Mouse (Mus musculus) liver, embryonic 15.5 days (tissue): ENCODE results near the gene Ino80d. TPM values are rescaled to one million over a fixed set of nuclear protein-coding genes. Genes with fewer than 3 reads are reported as not detected.
A peak's percentile ranks its signal among the peaks of the same experiment; 100 is the strongest.

Experiments used
- ATAC-seq: fragments of 200-750 bp; cut with Nextera tagmentation; 2 replicates; pipeline ENCODE4 v1.8.0; 2017; ENCODE audit warnings: moderate number of reproducible peaks, mild to moderate bottlenecking, moderate library complexity; ENCODE audit not compliant: insufficient read depth
- H3K27ac ChIP-seq: fragments of 300-500 bp; sonication (generic); replicated peaks from 2 replicates; pipeline ENCODE4 v1.5.1; 2015; ENCODE audit warnings: mild to moderate bottlenecking, inconsistent platforms
- H3K27me3 ChIP-seq: fragments of 300-500 bp; sonication (generic); 2 replicates; pipeline ENCODE4 v1.6.1; 2015; ENCODE audit warnings: mild to moderate bottlenecking, inconsistent platforms
- H3K36me3 ChIP-seq: fragments of 300-500 bp; sonication (generic); replicated peaks from 2 replicates; pipeline ENCODE4 v1.6.1; 2015; ENCODE audit warnings: moderate library complexity, mild to moderate bottlenecking, inconsistent platforms
- H3K4me1 ChIP-seq: fragments of 300-500 bp; sonication (generic); replicated peaks from 2 replicates; pipeline ENCODE4 v1.6.1; 2015; ENCODE audit warnings: inconsistent platforms
- H3K4me2 ChIP-seq: fragments of 300-500 bp; sonication (generic); 2 replicates; pipeline ENCODE4 v1.6.1; 2015; ENCODE audit warnings: moderate library complexity, mild to moderate bottlenecking, inconsistent platforms
- H3K4me3 ChIP-seq: fragments of 300-500 bp; sonication (generic); replicated peaks from 2 replicates; pipeline ENCODE4 v1.5.1; 2015; ENCODE audit warnings: mild to moderate bottlenecking, inconsistent platforms
- H3K9ac ChIP-seq: fragments of 300-500 bp; sonication (generic); 2 replicates; pipeline ENCODE4 v1.6.1; 2015; ENCODE audit warnings: moderate library complexity, mild to moderate bottlenecking, inconsistent platforms
- H3K9me3 ChIP-seq: fragments of 300-500 bp; sonication (generic); replicated peaks from 2 replicates; pipeline ENCODE4 v1.6.1; 2016; ENCODE audit warnings: inconsistent platforms
- WGBS: fragments of 180-500 bp; shearing (Covaris S2); methylation state at CpG from one replicate; pipeline ENCODE4 v1.1.7; 2015; ENCODE audit warnings: mixed read lengths; ENCODE audit not compliant: insufficient replicate concordance; 5-methylcytosine and 5-hydroxymethylcytosine counted together
- polyA plus RNA-seq: library from polyadenylated mRNA; unstranded; fragments of >200 nt; fragmentation: Nextera tagmentation; extraction: Ambion mirVana; gene quantifications from 2 replicates; pipeline ENCODE4 v1.2.1, GENCODE M21; 2015

Gene Ino80d
- polyA plus RNA-seq, 1 experiment from 2014 or later: 4.6 TPM

GRCm38 (mm10) chr1:63102758-63103451 is 11.6 kb downstream of the Ino80d start:
- H3K4me3 ChIP-seq: no peak overlapping the region
- no peak for ATAC-seq
- H3K4me2 ChIP-seq: no peak overlapping the region
- H3K4me1 ChIP-seq: peaks cover 4% of the 10 kb centered on the region; the same call in 1 of the 2 replicates
- no peak overlapping the region for H3K9ac ChIP-seq
- H3K27me3 ChIP-seq: no peaks in the 10 kb centered on the region
- 76% methylated on average over 12 of the region's 12 CpGs for WGBS
- no peaks in the 10 kb centered on the region for H3K9me3 ChIP-seq
- H3K27ac ChIP-seq: no peak overlapping the region
- H3K36me3 ChIP-seq: peaks cover 65% of the 10 kb centered on the region

GRCm38 (mm10) chr1:63100196-63100595 is 14.3 kb downstream of the Ino80d start:
- Histone ChIP-seq H3K4me3 (no peak overlapping the region), H3K27ac (no peak overlapping the region), H3K4me2 (no peak overlapping the region), H3K9me3 (no peaks in the 10 kb centered on the region), H3K36me3 (peaks cover 82% of the 10 kb centered on the region), H3K9ac (no peak overlapping the region), H3K27me3 (no peaks in the 10 kb centered on the region), H3K4me1 (no peaks in the 10 kb centered on the region)
- ATAC-seq: no peak
- WGBS: 85% methylated on average over 8 of the region's 8 CpGs

DNA sequence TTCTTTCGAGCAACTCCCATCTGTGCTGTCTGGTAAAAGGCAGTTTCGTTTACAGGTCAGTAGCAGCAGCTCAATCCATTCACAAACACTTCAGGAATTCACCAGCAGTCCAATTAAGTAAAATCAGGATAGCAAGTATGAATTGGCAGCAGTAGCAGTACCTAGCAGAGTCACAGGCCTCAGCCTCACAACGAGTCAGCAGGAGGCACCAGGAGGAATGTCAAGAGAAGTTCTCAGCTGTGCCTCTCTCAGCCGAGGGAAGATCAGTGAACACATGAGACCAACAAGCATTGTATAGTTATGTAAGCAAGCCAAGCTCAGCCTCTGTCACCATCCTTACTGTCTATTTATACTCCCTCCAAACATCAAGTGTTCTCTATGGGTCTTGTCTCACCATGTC is 15.6 kb downstream of the Ino80d start:
- 78% methylated on average over 4 of the region's 4 CpGs for WGBS
- H3K4me3 ChIP-seq: no peak overlapping the region
- no peaks in the 10 kb centered on the region for H3K4me1 ChIP-seq
- no peak for ATAC-seq
- H3K27ac ChIP-seq: no peak overlapping the region
- H3K36me3 ChIP-seq: peaks cover 86% of the 10 kb centered on the region
- no peak overlapping the region for H3K9ac ChIP-seq
- H3K27me3 ChIP-seq: no peaks in the 10 kb centered on the region
- H3K9me3 ChIP-seq: no peaks in the 10 kb centered on the region
- H3K4me2 ChIP-seq: no peak overlapping the region

GRCm38 (mm10) chr1:63096071-63096470 is 18.4 kb downstream of the Ino80d start:
- Histone ChIP-seq H3K4me3 (no peak overlapping the region), H3K27ac (no peak overlapping the region), H3K36me3 (peaks cover 89% of the 10 kb centered on the region), H3K4me2 (no peak overlapping the region), H3K9me3 (no peaks in the 10 kb centered on the region), H3K9ac (no peak overlapping the region), H3K27me3 (no peaks in the 10 kb centered on the region), H3K4me1 (no peaks in the 10 kb centered on the region)
- 81% methylated on average over 5 of the region's 5 CpGs for WGBS
- no peak for ATAC-seq

- no peak overlapping the region for H3K27ac ChIP-seq
- H3K4me3 ChIP-seq: no peak overlapping the region
- no peaks in the 10 kb centered on the region for H3K9me3 ChIP-seq
- ATAC-seq: no peak
- no peaks in the 10 kb centered on the region for H3K27me3 ChIP-seq
- no peak overlapping the region for H3K9ac ChIP-seq
- H3K4me2 ChIP-seq: no peak overlapping the region
- H3K4me1 ChIP-seq: no peaks in the 10 kb centered on the region
- peaks cover 84% of the 10 kb centered on the region for H3K36me3 ChIP-seq
- WGBS: 73% methylated on average over 5 of the region's 5 CpGs
Measured at GRCm38 (mm10) chr1:63089795-63090194, 24.7 kb downstream of the Ino80d start.

GRCm38 (mm10) chr1:63088614-63089013 is 25.9 kb downstream of the Ino80d start:
- Histone ChIP-seq H3K4me3 (no peak overlapping the region), H3K27ac (no peak overlapping the region), H3K4me2 (no peak overlapping the region), H3K36me3 (peaks cover 85% of the 10 kb centered on the region), H3K9me3 (no peaks in the 10 kb centered on the region), H3K4me1 (no peaks in the 10 kb centered on the region), H3K27me3 (no peaks in the 10 kb centered on the region), H3K9ac (no peak overlapping the region)
- no peak for ATAC-seq
- WGBS: 74% methylated on average over 1 of the region's 1 CpGs

DNA sequence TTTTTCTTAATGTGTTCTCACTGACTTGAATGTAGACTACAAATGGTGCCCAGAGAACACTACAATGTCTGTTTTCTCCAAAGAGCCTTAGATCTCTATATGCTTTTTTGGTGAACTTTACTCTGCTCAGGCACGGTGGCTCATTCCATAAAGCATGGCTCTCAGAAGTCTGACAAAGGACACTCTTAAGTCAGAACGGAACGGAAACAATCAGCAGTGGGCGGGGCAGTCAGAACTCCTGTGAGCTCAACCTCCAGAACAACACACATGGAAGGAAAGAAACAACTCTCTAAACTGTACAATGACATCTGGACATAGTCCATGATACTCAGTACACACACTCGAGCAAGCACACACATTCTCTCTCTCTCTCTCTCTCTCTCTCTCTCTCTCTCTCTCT is 34.2 kb downstream of the Ino80d start:
- ATAC-seq: no peak
- Histone ChIP-seq H3K27ac (no peak overlapping the region), H3K9me3 (no peaks in the 10 kb centered on the region), H3K4me3 (no peak overlapping the region), H3K4me2 (no peak overlapping the region), H3K9ac (no peak overlapping the region), H3K36me3 (peaks cover 72% of the 10 kb centered on the region), H3K4me1 (no peaks in the 10 kb centered on the region; the same call in 1 of the 2 replicates), H3K27me3 (no peaks in the 10 kb centered on the region)
- WGBS: 57% methylated on average over 5 of the region's 5 CpGs

DNA sequence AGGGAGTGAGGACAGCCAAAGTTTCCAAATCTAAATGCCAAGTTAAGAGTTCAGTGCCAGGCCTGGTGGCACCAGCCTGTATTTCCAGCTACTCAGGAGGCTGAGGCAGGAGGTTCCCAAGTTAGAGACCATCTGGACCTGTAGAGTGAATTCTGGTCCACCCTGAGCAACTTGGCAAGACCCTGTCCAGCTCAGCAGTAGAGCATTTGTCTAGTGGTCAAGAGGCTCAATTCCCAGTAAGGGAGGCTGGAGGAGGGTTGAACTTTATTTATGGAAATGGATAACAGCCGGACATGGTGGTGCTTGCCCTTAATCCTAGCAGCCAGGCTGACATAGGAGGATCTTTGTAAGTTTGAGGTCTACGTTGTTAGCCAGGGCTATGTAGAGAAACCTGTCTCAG is 38.1 kb downstream of the Ino80d start:
- ATAC-seq: no peak
- peaks cover 82% of the 10 kb centered on the region for H3K36me3 ChIP-seq

DNA sequence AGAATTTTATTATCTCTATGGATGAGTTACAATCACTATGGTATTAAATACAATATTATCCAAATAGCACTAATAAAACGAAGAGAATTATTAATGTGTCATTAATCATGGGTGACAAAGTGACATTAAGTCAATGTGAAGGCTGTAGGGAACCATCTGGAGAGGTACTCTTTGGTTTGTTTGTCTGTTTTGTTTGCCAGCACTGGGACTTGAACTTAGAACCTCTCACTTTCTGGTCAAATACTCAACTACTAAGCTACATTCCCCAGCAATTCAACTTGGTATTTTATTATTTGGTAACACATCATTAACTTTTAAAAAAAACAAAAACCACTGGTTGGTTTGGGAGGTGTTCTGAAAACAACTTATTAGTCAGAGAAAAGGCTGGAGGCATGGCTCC is 43.1 kb downstream of the Ino80d start:
- no peaks in the 10 kb centered on the region for H3K27me3 ChIP-seq
- peaks cover 84% of the 10 kb centered on the region for H3K36me3 ChIP-seq
- WGBS: 60% methylated on average over 1 of the region's 1 CpGs
- H3K9ac ChIP-seq: no peak overlapping the region
- no peaks in the 10 kb centered on the region for H3K9me3 ChIP-seq
- H3K4me1 ChIP-seq: no peaks in the 10 kb centered on the region
- H3K27ac ChIP-seq: no peak overlapping the region
- H3K4me2 ChIP-seq: no peak overlapping the region
- ATAC-seq: no peak
- no peak overlapping the region for H3K4me3 ChIP-seq

More for the DNA sequence above, 38.1 kb downstream of the Ino80d start:
- Histone ChIP-seq H3K4me1 (no peaks in the 10 kb centered on the region), H3K27ac (no peak overlapping the region), H3K4me3 (no peak overlapping the region), H3K4me2 (no peak overlapping the region), H3K9ac (no peak overlapping the region), H3K27me3 (no peaks in the 10 kb centered on the region), H3K9me3 (no peaks in the 10 kb centered on the region)
- 76% methylated on average over 2 of the region's 2 CpGs for WGBS

GRCm38 (mm10) chr1:63058361-63058760 is 56.1 kb downstream of the Ino80d start:
- Histone ChIP-seq H3K27me3 (no peaks in the 10 kb centered on the region), H3K4me3 (no peak overlapping the region), H3K4me2 (no peak overlapping the region), H3K9me3 (no peaks in the 10 kb centered on the region), H3K9ac (no peak overlapping the region), H3K4me1 (peaks cover 5% of the 10 kb centered on the region; the same call in 1 of the 2 replicates), H3K36me3 (peaks cover 73% of the 10 kb centered on the region), H3K27ac (no peak overlapping the region)
- WGBS: 58% methylated on average over 12 of the region's 12 CpGs
- ATAC-seq: peak; percentile 73

DNA sequence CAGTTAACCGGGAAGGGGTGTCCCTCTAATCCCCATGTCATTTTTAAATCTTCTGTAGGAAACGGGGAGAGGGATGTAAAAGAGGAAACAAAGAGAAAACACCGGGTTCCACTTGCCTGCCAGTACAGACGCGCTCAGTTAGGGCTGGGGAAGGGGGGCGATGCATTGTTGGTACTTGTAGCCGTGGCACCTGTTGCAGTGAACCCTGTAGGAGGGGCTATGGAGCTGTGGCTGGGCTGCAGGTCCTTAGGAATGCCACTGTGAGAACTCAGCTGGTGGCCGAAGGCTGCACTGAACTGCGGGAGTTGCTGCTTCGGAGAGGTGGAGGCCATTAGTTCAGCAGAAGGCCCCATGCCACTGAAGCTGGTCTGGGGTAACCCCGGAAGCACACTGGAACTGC is 56.6 kb downstream of the Ino80d start:
- Histone ChIP-seq H3K4me3 (no peak overlapping the region), H3K36me3 (peaks cover 68% of the 10 kb centered on the region), H3K4me2 (no peak overlapping the region), H3K9ac (no peak overlapping the region), H3K9me3 (no peaks in the 10 kb centered on the region), H3K4me1 (peaks cover 5% of the 10 kb centered on the region; the same call in 1 of the 2 replicates), H3K27ac (no peak overlapping the region), H3K27me3 (no peaks in the 10 kb centered on the region)
- ATAC-seq: no peak
- WGBS: 80% methylated on average over 11 of the region's 11 CpGs

GRCm38 (mm10) chr1:63057318-63057717 is 57.1 kb downstream of the Ino80d start:
- WGBS: 83% methylated on average over 3 of the region's 3 CpGs
- peaks cover 64% of the 10 kb centered on the region for H3K36me3 ChIP-seq
- H3K4me3 ChIP-seq: no peak overlapping the region

More at GRCm38 (mm10) chr1:63057318-63057717, 57.1 kb downstream of the Ino80d start:
- no peak overlapping the region for H3K4me2 ChIP-seq
- H3K27ac ChIP-seq: no peak overlapping the region
- no peaks in the 10 kb centered on the region for H3K9me3 ChIP-seq
- peaks cover 5% of the 10 kb centered on the region; the same call in 1 of the 2 replicates for H3K4me1 ChIP-seq
- no peak overlapping the region for H3K9ac ChIP-seq
- H3K27me3 ChIP-seq: no peaks in the 10 kb centered on the region
- no peak for ATAC-seq
